12 mouse cellular contexts compared by ENCODE assay signal in genomic region chr6:88976994-88977393, GRCm38 (mm10).
DNase-seq lines count a peak whose midpoint lies in the region; ATAC-seq and TF ChIP-seq lines count a peak whose summit lies in the region.
"Had no signal": no experiment of that assay in that cellular context is flagged by ENCODE, and none has a peak within 500 bp of the region (broad histone marks: within the 10 kb centered on the region; RNA-seq: fewer than 3 reads in every experiment).

No protein-coding gene starts in this region.

- no peak for ATAC-seq in kidney, embryonic 14.5 days (ENCODE audit: low FRiP score, low TSS enrichment)
- ATAC-seq in hindbrain, postnatal 0 days = no peak
- ATAC-seq in neural tube, embryonic 12.5 days (ENCODE audit: low FRiP score, low read depth) = no peak

- WGBS in kidney, embryonic 14.5 days = 3% methylated on average over 8 of the region's 8 CpGs
- under 1% methylated on average over 8 of the region's 8 CpGs for WGBS in forebrain, embryonic 10.5 days
- WGBS in hindbrain, postnatal 0 days = 4% methylated on average over 8 of the region's 8 CpGs
- WGBS in neural tube, embryonic 12.5 days = under 1% methylated on average over 8 of the region's 8 CpGs
- 3% methylated on average over 8 of the region's 8 CpGs for WGBS in heart, embryonic 10.5 days

- no peak overlapping the region for H3K27ac ChIP-seq in kidney, embryonic 14.5 days (ENCODE audit: low read depth, low read length)
- H3K27ac ChIP-seq in forebrain, embryonic 10.5 days = peak overlapping the region; percentile 77
- H3K27ac ChIP-seq in hindbrain, postnatal 0 days = no peak overlapping the region
- no peak overlapping the region for H3K27ac ChIP-seq in neural tube, embryonic 12.5 days
- no peak overlapping the region for H3K27ac ChIP-seq in heart, embryonic 10.5 days
- H3K27ac ChIP-seq: heart, adult 2 months; stomach, postnatal 0 days had no signal

- peaks cover 11% of the 10 kb centered on the region for H3K4me1 ChIP-seq in kidney, embryonic 14.5 days (ENCODE audit: control insufficient read depth, insufficient read depth, low read length)
- H3K4me1 ChIP-seq in forebrain, embryonic 10.5 days = peaks cover 87% of the 10 kb centered on the region
- H3K4me1 ChIP-seq in hindbrain, postnatal 0 days (ENCODE audit: insufficient read depth, low read length) = peaks cover 16% of the 10 kb centered on the region
- H3K4me1 ChIP-seq in neural tube, embryonic 12.5 days = peaks cover 77% of the 10 kb centered on the region
- peaks cover 8% of the 10 kb centered on the region for H3K4me1 ChIP-seq in heart, embryonic 10.5 days

- H3K4me2 ChIP-seq in kidney, embryonic 14.5 days (replicated peaks; ENCODE audit: low read depth, low read length) = no peak overlapping the region
- H3K4me2 ChIP-seq in hindbrain, postnatal 0 days (ENCODE audit: low read depth, low read length) = 0 out of 2 replicates have a peak overlapping the region, but pooled peaks have one; percentile 27
- 0 out of 2 replicates have a peak overlapping the region, but pooled peaks have one; percentile 24 for H3K4me2 ChIP-seq in neural tube, embryonic 12.5 days (replicated peaks)

- H3K36me3 ChIP-seq in kidney, embryonic 14.5 days (ENCODE audit: control insufficient read depth, insufficient read depth, low read length) = no peaks in the 10 kb centered on the region
- H3K36me3 ChIP-seq in forebrain, embryonic 10.5 days (replicated peaks) = no peaks in the 10 kb centered on the region
- no peaks in the 10 kb centered on the region for H3K36me3 ChIP-seq in hindbrain, postnatal 0 days (ENCODE audit: insufficient read depth, low read length)
- no peaks in the 10 kb centered on the region for H3K36me3 ChIP-seq in neural tube, embryonic 12.5 days
- no peaks in the 10 kb centered on the region for H3K36me3 ChIP-seq in heart, embryonic 10.5 days

- H3K9ac ChIP-seq in kidney, embryonic 14.5 days (ENCODE audit: low read depth, low read length) = no peak overlapping the region
- H3K9ac ChIP-seq in hindbrain, postnatal 0 days (replicated peaks; ENCODE audit: low read length) = no peak overlapping the region
- H3K9ac ChIP-seq in neural tube, embryonic 12.5 days = no peak overlapping the region

- no peaks in the 10 kb centered on the region for H3K9me3 ChIP-seq in kidney, embryonic 14.5 days (ENCODE audit: control insufficient read depth, low read length)
- H3K9me3 ChIP-seq in forebrain, embryonic 10.5 days = no peaks in the 10 kb centered on the region
- no peaks in the 10 kb centered on the region for H3K9me3 ChIP-seq in hindbrain, postnatal 0 days (ENCODE audit: low read length)
- no peaks in the 10 kb centered on the region for H3K9me3 ChIP-seq in neural tube, embryonic 12.5 days
- no peaks in the 10 kb centered on the region for H3K9me3 ChIP-seq in heart, embryonic 10.5 days

- no peaks in the 10 kb centered on the region for H3K27me3 ChIP-seq in kidney, embryonic 14.5 days (ENCODE audit: control insufficient read depth, insufficient read depth, low read length)
- H3K27me3 ChIP-seq in forebrain, embryonic 10.5 days (ENCODE audit: poor library complexity, severe bottlenecking) = peaks cover 90% of the 10 kb centered on the region
- no peaks in the 10 kb centered on the region for H3K27me3 ChIP-seq in hindbrain, postnatal 0 days (ENCODE audit: insufficient read depth, low read length)
- H3K27me3 ChIP-seq in neural tube, embryonic 12.5 days (replicated peaks) = peaks cover 6% of the 10 kb centered on the region; the same call in 1 of the 2 replicates
- H3K27me3 ChIP-seq in heart, embryonic 10.5 days (ENCODE audit: insufficient read depth, poor library complexity, severe bottlenecking) = peaks cover 39% of the 10 kb centered on the region; the same call in 1 of the 2 replicates

- DNase-seq in kidney, postnatal 4 days = peak; percentile 62 to 68
- DNase-seq in forebrain, embryonic 10.5 days (ENCODE audit: extremely low spot score, low spot score) = peak; percentile 65
- DNase-seq in hindbrain, postnatal 0 days (ENCODE audit: low spot score) = no peak
- no peak for DNase-seq in spleen, postnatal 36 days (ENCODE audit: low spot score in 2 of 2)
- DNase-seq in heart, embryonic 10.5 days (ENCODE audit: low spot score) = no peak
- no peak for DNase-seq in adrenal gland, postnatal 10 days
- DNase-seq: heart, adult 2 months; kidney, adult 8-10 months; lung, postnatal 14 days had no signal

- no peak for TF ChIP-seq CTCF in hindbrain, postnatal 0 days (IDR thresholded peaks at IDR 0.05; ENCODE audit: low read depth)

- no peak overlapping the region for H3K4me3 ChIP-seq in kidney, embryonic 14.5 days (ENCODE audit: low read length)
- H3K4me3 ChIP-seq in forebrain, embryonic 10.5 days = peak overlapping the region; percentile 22; the same call in 1 of the 2 replicates
- H3K4me3 ChIP-seq in hindbrain, postnatal 0 days (ENCODE audit: low read length) = no peak overlapping the region
- H3K4me3 ChIP-seq in neural tube, embryonic 12.5 days = no peak overlapping the region
- no peak overlapping the region for H3K4me3 ChIP-seq in heart, embryonic 10.5 days
- H3K4me3 ChIP-seq: heart, adult 2 months had no signal

Comparison
In these comparisons a context has a peak if more than half of its experiments do, and no peak if none do; other contexts are left out.
1. DNase-seq: peak in kidney, postnatal 4 days (2 of 2) and forebrain, embryonic 10.5 days (single experiment); none in hindbrain, postnatal 0 days (single experiment), spleen, postnatal 36 days (0 of 2), heart, embryonic 10.5 days (single experiment) and adrenal gland, postnatal 10 days (single experiment).